Mouse (Mus musculus): ENCODE measurements around the gene Olfr1279.
"Not testable (repeated sequence)": the region's sequence is repeated elsewhere in the genome, so short reads cannot be mapped to it uniquely, and the experiment has no call there.

Gene Olfr1279

GRCm38 (mm10) chr2:111300374-111300773 is at the start of gene Olfr1279:
Olfr1279 (plus strand) TSS chr2:111300635.
- no peak for DNase-seq (ENCODE audit: low spot score in 2 of 2)

GRCm38 (mm10) chr2:111254216-111254615 is 46.2 kb upstream of the Olfr1279 start, which contains the start of gene Olfr1276:
Olfr1276 (plus strand) TSS chr2:111254516.
- DNase-seq (ENCODE audit: low spot score in 2 of 2): no peak

GRCm38 (mm10) chr2:111274006-111274405 is 26.4 kb upstream of the Olfr1279 start, which contains the start of gene Olfr1277:
Olfr1277 (minus strand) TSS chr2:111274106.
- no peak for DNase-seq (ENCODE audit: low spot score in 2 of 2)

- DNase-seq (ENCODE audit: low spot score in 2 of 2): no peak
Observed at GRCm38 (mm10) chr2:111289836-111290235, 10.6 kb upstream of the Olfr1279 start, which contains the start of gene Olfr1278. Olfr1278 (plus strand) TSS chr2:111290136.

- no peak for DNase-seq (ENCODE audit: low spot score in 2 of 2)
Observed at GRCm38 (mm10) chr2:111298541-111298940, 1.9 kb upstream of the Olfr1279 start.

- DNase-seq (ENCODE audit: low spot score in 2 of 2): no peak
Observed at GRCm38 (mm10) chr2:111313717-111314116, 13.3 kb downstream of the Olfr1279 start, which contains the start of gene Olfr1280. Olfr1280 (plus strand) TSS chr2:111314017.

GRCm38 (mm10) chr2:111326220-111326619 is 25.8 kb downstream of the Olfr1279 start, which contains the start of gene Olfr1281:
Olfr1281 (plus strand) TSS chr2:111326520.
- DNase-seq (ENCODE audit: low spot score in 2 of 2): no peak

GRCm38 (mm10) chr2:111333721-111334120 is 33.3 kb downstream of the Olfr1279 start:
- not testable (repeated sequence) for DNase-seq (ENCODE audit: low spot score in 2 of 2)

GRCm38 (mm10) chr2:111335976-111336375 is 35.5 kb downstream of the Olfr1279 start, which contains the start of gene Olfr1282:
Olfr1282 (minus strand) TSS chr2:111336076.
- DNase-seq (ENCODE audit: low spot score in 2 of 2): no peak

Measured in frontal cortex, postnatal 14 days (tissue).